Mouse (Mus musculus): ENCODE measurements around the gene Trpm3.

Gene Trpm3

GRCm38 (mm10) chr19:22656466-22657215, 517.8 kb downstream of the Trpm3 start:
- no peak for DNase-seq

- no peak for DNase-seq
Measured at GRCm38 (mm10) chr19:22657251-22657650, 518.4 kb downstream of the Trpm3 start.

GRCm38 (mm10) chr19:22665401-22665800, 526.6 kb downstream of the Trpm3 start:
- DNase-seq = no peak

GRCm38 (mm10) chr19:22670222-22670621, 531.4 kb downstream of the Trpm3 start:
- no peak for DNase-seq

GRCm38 (mm10) chr19:22672892-22673291, 534.0 kb downstream of the Trpm3 start:
- no peak for DNase-seq

- no peak for DNase-seq
Measured at GRCm38 (mm10) chr19:22676206-22676605, 537.4 kb downstream of the Trpm3 start.

GRCm38 (mm10) chr19:22682238-22682637, 543.4 kb downstream of the Trpm3 start:
- no peak for DNase-seq

GRCm38 (mm10) chr19:22691995-22692394, 553.1 kb downstream of the Trpm3 start:
- DNase-seq = no peak

- DNase-seq = no peak
Measured at GRCm38 (mm10) chr19:22692553-22692952, 553.7 kb downstream of the Trpm3 start.

- no peak for DNase-seq
Measured at GRCm38 (mm10) chr19:22692956-22693355, 554.1 kb downstream of the Trpm3 start.

GRCm38 (mm10) chr19:22695423-22695822, 556.6 kb downstream of the Trpm3 start:
- DNase-seq = no peak

GRCm38 (mm10) chr19:22698737-22699136, 559.9 kb downstream of the Trpm3 start:
- DNase-seq = no peak

- DNase-seq = no peak
Measured at GRCm38 (mm10) chr19:22700871-22701651, 562.2 kb downstream of the Trpm3 start.

- no peak for DNase-seq
Measured at GRCm38 (mm10) chr19:22703876-22704275, 565.0 kb downstream of the Trpm3 start.

- no peak for DNase-seq
Measured at GRCm38 (mm10) chr19:22705414-22705813, 566.6 kb downstream of the Trpm3 start.

- no peak for DNase-seq
Measured at GRCm38 (mm10) chr19:22719027-22719426, 580.2 kb downstream of the Trpm3 start.

- no peak for DNase-seq
Measured at GRCm38 (mm10) chr19:22729846-22730245, 591.0 kb downstream of the Trpm3 start.

- no peak for DNase-seq
Measured at GRCm38 (mm10) chr19:22730971-22731370, 592.1 kb downstream of the Trpm3 start.

- no peak for DNase-seq
Measured at GRCm38 (mm10) chr19:22736870-22737269, 598.0 kb downstream of the Trpm3 start.

- DNase-seq = no peak
Measured at GRCm38 (mm10) chr19:22739240-22739639, 600.4 kb downstream of the Trpm3 start.

- no peak for DNase-seq
Measured at GRCm38 (mm10) chr19:22753311-22753809, 614.5 kb downstream of the Trpm3 start.

- DNase-seq = no peak
Measured at GRCm38 (mm10) chr19:22754071-22754470, 615.2 kb downstream of the Trpm3 start.

GRCm38 (mm10) chr19:22754498-22754897, 615.7 kb downstream of the Trpm3 start:
- DNase-seq = no peak

- no peak for DNase-seq
Measured at GRCm38 (mm10) chr19:22758496-22758895, 619.6 kb downstream of the Trpm3 start.

Measured in thymus, adult 18-20 months (tissue).